Mouse (Mus musculus): ENCODE measurements at regions not wholly inside any gene's neighbourhood (a gene's known extent, or its start where the extent isn't known, plus 50 kb on each side); places are given as distances from the start of the nearest gene placed in this dataset.

DNA sequence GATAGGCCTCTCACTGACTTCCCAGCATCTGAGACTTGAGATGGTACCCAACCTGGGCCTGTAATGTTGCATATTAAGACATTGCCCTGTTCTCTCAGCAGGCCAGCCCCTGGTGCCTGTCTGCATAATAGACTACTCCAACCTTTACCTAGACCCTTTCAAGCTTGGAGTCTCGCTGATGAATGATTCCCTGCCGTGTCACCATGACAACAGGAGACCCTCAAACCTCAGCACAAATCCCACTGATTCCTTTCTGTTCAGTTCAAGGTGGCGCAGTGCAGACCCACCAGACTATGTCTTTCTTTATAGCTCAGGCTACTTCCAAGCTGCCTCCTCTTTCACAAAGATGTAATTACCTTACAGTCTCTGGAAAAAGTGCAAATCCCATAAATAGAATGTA, 172.0 kb downstream of the Dcdc2c start:
- Histone ChIP-seq H3K9ac (no peak overlapping the region), H3K27me3 (replicated peaks) (no peaks in the 10 kb centered on the region), H3K4me1 (peaks cover 13% of the 10 kb centered on the region; the same call in 1 of the 2 replicates), H3K27ac (replicated peaks) (no peak overlapping the region), H3K9me3 (no peaks in the 10 kb centered on the region), H3K4me2 (no peak overlapping the region), H3K4me3 (no peak overlapping the region), H3K36me3 (no peaks in the 10 kb centered on the region)
- no peak for ATAC-seq (ENCODE audit: extremely low read depth, insufficient number of reproducible peaks, low FRiP score, low TSS enrichment)
- 81% methylated on average over 3 of the region's 3 CpGs for WGBS

DNA sequence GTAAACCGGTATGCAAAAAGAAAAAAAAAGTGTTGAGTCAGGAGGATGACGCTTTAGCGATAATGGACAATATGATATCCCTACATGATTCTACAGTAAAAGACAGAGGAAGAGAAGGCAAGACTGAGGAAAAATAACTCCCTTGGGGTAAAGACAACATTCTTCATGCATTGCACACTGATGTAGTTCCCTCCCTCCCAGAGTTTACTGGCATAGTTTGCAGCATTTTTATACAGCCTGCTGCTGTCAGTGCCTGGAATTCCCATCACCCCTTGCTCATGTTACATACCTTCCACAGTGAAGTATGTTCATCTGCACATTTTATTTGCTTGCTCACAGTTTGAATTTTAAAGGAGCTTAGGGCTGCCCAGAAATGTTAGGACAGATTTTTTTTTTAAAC, 174.2 kb downstream of the Dcdc2c start:
- no peak overlapping the region for H3K4me3 ChIP-seq
- H3K27me3 ChIP-seq (replicated peaks) = no peaks in the 10 kb centered on the region
- ATAC-seq (ENCODE audit: extremely low read depth, insufficient number of reproducible peaks, low FRiP score, low TSS enrichment) = no peak
- no peak overlapping the region for H3K4me2 ChIP-seq
- H3K36me3 ChIP-seq = no peaks in the 10 kb centered on the region
- H3K9ac ChIP-seq = no peak overlapping the region
- H3K9me3 ChIP-seq = no peaks in the 10 kb centered on the region
- H3K27ac ChIP-seq (replicated peaks) = no peak overlapping the region
- 77% methylated on average over 3 of the region's 3 CpGs for WGBS
- H3K4me1 ChIP-seq = peaks cover 13% of the 10 kb centered on the region; the same call in 1 of the 2 replicates

DNA sequence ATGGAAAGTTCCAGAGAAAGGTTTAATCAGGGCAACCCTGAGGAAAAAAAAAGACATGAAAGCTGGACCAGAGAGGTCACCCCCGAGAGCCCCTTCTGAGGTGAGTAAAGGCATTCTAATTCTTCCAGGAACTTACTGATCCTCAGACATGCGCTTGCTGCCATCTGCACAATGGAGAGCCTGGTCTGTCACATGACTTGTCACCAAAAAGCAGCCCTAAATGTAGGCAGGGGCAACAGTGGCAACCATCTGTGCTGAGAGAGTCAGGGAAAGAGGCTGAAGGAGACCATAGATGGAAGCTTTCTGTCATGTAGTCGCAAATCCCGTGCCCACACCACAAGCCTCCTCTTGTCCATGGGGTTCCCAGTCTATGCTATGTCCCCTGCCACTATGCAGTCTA, 174.8 kb downstream of the Dcdc2c start:
- no peak for ATAC-seq (ENCODE audit: extremely low read depth, insufficient number of reproducible peaks, low FRiP score, low TSS enrichment)
- H3K4me1 ChIP-seq = peaks cover 13% of the 10 kb centered on the region; the same call in 1 of the 2 replicates
- H3K9me3 ChIP-seq = no peaks in the 10 kb centered on the region
- H3K4me3 ChIP-seq = no peak overlapping the region
- H3K4me2 ChIP-seq = no peak overlapping the region
- H3K36me3 ChIP-seq = no peaks in the 10 kb centered on the region
- H3K27ac ChIP-seq (replicated peaks) = no peak overlapping the region
- 72% methylated on average over 4 of the region's 4 CpGs for WGBS
- H3K9ac ChIP-seq = no peak overlapping the region
- no peaks in the 10 kb centered on the region for H3K27me3 ChIP-seq (replicated peaks)

DNA sequence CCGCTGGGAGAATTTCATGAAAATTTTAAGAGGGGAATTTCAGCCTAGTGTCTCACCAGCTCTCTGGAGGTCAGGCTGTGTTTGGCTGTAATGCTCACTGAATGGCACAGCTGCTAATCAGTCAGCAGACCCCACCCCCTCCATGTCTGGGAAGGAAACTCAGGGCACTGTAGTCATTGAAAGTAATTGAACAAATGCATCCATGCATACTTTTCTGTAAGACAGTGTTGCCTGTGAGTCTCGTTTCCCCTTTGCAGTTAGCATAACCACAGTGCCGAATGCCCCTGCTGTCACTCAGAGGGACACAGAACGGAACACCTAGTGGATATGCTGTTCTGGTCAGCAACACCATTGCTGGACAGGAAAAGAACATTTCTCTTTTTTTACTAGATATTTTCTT, 175.4 kb downstream of the Dcdc2c start:
- H3K9ac ChIP-seq = no peak overlapping the region
- H3K27me3 ChIP-seq (replicated peaks) = no peaks in the 10 kb centered on the region
- H3K36me3 ChIP-seq = no peaks in the 10 kb centered on the region
- no peak overlapping the region for H3K27ac ChIP-seq (replicated peaks)
- H3K9me3 ChIP-seq = no peaks in the 10 kb centered on the region
- no peak for ATAC-seq (ENCODE audit: extremely low read depth, insufficient number of reproducible peaks, low FRiP score, low TSS enrichment)
- H3K4me3 ChIP-seq = no peak overlapping the region
- peaks cover 13% of the 10 kb centered on the region; the same call in 1 of the 2 replicates for H3K4me1 ChIP-seq
- 68% methylated on average over 4 of the region's 4 CpGs for WGBS
- H3K4me2 ChIP-seq = no peak overlapping the region

DNA sequence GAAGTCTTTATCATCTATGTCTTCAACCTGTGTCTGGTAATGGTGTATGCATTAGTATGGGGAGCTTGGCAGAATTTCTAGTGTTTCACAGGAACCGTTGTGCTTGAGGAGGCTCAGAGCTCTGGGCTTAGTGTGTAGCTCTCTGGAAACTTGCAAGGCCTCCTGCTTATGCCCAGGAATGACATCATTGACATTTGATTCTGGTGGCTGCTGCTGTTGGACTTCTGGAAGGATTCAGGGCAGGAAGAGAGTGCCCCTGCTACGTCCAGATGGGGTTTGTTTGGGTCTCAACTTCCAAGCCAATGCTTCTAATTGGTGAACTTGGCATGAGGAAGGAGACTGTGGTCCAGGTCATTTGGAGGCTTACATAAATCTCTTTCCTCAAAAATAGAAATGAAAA, 186.9 kb downstream of the Dcdc2c start:
- Histone ChIP-seq H3K9me3 (no peaks in the 10 kb centered on the region), H3K4me1 (no peaks in the 10 kb centered on the region), H3K4me2 (no peak overlapping the region), H3K36me3 (no peaks in the 10 kb centered on the region), H3K27ac (replicated peaks) (no peak overlapping the region), H3K9ac (no peak overlapping the region), H3K4me3 (no peak overlapping the region), H3K27me3 (replicated peaks) (no peaks in the 10 kb centered on the region)
- ATAC-seq (ENCODE audit: extremely low read depth, insufficient number of reproducible peaks, low FRiP score, low TSS enrichment) = no peak
- WGBS = 75% methylated on average over 2 of the region's 2 CpGs

DNA sequence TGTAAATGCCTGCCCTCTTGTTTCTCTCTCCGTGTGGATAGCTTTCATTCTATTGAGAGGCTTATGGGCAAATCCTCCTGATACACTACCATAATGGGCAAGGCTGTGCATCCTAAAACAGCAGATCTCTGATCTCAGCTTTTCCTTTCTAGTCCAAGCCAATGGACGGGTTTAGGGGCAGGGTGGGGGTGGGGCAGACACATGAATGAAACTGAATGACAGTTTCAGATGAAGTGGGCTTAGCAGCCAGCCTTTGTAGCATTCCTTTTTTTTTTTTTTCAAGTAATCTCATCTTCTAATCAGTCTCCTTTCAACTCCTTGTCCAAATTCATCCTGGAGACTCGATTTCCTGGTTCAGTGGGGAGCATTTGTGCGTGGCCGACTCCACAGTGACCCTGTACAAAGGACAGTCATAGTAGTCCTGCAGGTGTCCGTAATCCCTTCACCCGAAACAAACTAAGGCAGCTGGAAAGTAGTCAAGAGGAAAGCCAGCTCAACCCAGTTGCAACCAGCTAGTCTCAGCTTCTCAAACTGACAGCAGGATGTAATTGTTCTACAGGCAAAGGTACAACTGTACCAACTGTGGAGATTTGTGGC, 193.4 kb downstream of the Dcdc2c start:
- Histone ChIP-seq H3K9ac (no peak overlapping the region), H3K4me1 (peaks cover under 1% of the 10 kb centered on the region; the same call in 1 of the 2 replicates), H3K27me3 (replicated peaks) (no peaks in the 10 kb centered on the region), H3K27ac (replicated peaks) (no peak overlapping the region), H3K36me3 (no peaks in the 10 kb centered on the region), H3K4me3 (no peak overlapping the region), H3K9me3 (no peaks in the 10 kb centered on the region), H3K4me2 (no peak overlapping the region)
- 39% methylated on average over 7 of the region's 7 CpGs for WGBS
- no peak for ATAC-seq (ENCODE audit: extremely low read depth, insufficient number of reproducible peaks, low FRiP score, low TSS enrichment)

DNA sequence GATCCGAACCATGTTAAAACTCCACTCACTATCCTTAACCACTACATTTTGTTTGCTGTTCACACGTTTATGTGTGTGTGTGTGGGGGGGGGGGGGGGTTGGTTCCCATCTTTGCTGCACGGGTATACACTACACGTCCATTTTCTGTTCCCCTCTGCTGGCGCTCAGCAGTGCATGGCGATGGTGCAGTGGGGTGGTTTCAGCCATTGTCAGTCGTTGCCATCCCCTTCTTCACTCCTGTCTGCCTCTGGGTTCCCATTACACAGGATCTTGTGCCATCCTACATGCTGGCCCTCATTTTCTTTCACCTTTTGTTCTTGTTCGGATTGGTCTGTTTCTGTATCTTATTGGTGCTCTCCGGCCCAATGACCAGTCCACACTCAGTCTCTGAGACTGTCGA, 194.4 kb downstream of the Dcdc2c start:
- WGBS = 82% methylated on average over 10 of the region's 10 CpGs
- H3K9me3 ChIP-seq = no peaks in the 10 kb centered on the region
- H3K27ac ChIP-seq (replicated peaks) = no peak overlapping the region
- no peak overlapping the region for H3K4me2 ChIP-seq
- no peak overlapping the region for H3K4me3 ChIP-seq
- no peaks in the 10 kb centered on the region for H3K36me3 ChIP-seq
- ATAC-seq (ENCODE audit: extremely low read depth, insufficient number of reproducible peaks, low FRiP score, low TSS enrichment) = no peak
- H3K27me3 ChIP-seq (replicated peaks) = no peaks in the 10 kb centered on the region
- no peak overlapping the region for H3K9ac ChIP-seq
- peaks cover 11% of the 10 kb centered on the region for H3K4me1 ChIP-seq

DNA sequence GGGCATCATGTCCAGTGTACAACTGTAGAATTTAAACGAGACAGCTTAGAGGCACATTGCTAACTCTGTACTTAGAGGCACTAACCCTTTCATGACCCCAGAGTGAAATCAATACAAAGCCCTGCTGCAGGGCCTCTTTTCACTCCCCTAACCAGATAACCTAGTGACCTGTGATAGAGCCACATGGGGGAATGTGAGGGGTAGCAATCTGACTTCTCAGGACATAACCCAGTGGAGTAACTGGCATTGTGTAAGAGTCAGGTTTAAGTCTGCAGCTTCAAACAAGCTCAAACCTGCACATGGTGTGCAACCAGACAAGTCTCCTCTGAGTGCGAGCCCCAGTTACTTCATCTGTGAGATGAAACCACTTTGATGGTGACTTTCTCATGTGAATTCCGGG, 199.1 kb downstream of the Dcdc2c start:
- Histone ChIP-seq H3K4me3 (no peak overlapping the region), H3K9ac (no peak overlapping the region), H3K27me3 (replicated peaks) (no peaks in the 10 kb centered on the region), H3K27ac (replicated peaks) (no peak overlapping the region), H3K4me2 (no peak overlapping the region), H3K9me3 (no peaks in the 10 kb centered on the region), H3K4me1 (peaks cover 19% of the 10 kb centered on the region), H3K36me3 (no peaks in the 10 kb centered on the region)
- 29% methylated on average over 3 of the region's 3 CpGs for WGBS
- ATAC-seq (ENCODE audit: extremely low read depth, insufficient number of reproducible peaks, low FRiP score, low TSS enrichment) = no peak

DNA sequence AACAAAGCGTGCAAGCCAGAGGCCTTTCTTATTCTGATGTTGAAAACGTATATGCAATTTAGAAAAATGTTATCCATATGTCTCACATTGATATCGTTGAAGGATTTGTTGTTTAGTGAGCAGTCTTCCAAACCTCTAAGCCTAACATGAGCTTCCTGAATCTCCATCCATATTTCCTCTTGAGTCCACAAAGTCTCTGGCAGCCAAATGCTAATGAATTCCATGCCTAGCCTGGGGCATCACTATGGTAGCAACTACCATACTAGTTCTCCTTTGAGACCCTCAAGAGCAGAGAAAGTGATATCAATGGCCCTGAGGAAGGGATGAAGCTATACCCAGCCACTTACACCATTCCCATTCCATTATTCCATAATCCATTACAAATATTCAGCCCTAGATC, 199.6 kb downstream of the Dcdc2c start:
- Histone ChIP-seq H3K36me3 (no peaks in the 10 kb centered on the region), H3K4me1 (peaks cover 19% of the 10 kb centered on the region), H3K27ac (replicated peaks) (no peak overlapping the region), H3K9ac (no peak overlapping the region), H3K27me3 (replicated peaks) (no peaks in the 10 kb centered on the region), H3K9me3 (no peaks in the 10 kb centered on the region), H3K4me2 (no peak overlapping the region), H3K4me3 (no peak overlapping the region)
- ATAC-seq (ENCODE audit: extremely low read depth, insufficient number of reproducible peaks, low FRiP score, low TSS enrichment) = no peak
- 82% methylated on average over 3 of the region's 3 CpGs for WGBS

DNA sequence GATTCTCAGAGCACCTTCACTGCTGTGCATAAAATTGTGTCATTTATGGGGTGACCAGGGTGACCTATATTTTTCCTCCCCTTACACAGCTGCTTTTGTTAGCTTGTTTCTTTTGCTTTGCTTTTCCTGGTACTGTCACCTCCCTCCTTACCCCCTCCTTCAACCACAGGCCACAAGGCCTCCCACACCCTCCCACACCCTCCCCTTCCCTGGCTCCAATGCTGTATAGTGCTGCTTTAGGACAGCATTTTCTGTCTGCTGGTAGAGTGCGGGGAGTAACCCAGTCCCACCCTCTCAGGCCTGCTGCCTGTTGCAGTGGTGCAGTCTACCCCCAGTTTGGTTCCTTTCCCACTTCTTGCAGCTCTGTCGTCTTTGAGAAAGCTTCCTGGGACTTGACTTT, 209.5 kb downstream of the Dcdc2c start:
- Histone ChIP-seq H3K4me1 (0 out of 2 replicates have a peak, but pooled peaks cover 7% of the 10 kb centered on the region), H3K36me3 (no peaks in the 10 kb centered on the region), H3K9me3 (no peaks in the 10 kb centered on the region), H3K4me3 (no peak overlapping the region), H3K27me3 (replicated peaks) (no peaks in the 10 kb centered on the region), H3K9ac (no peak overlapping the region), H3K27ac (replicated peaks) (no peak overlapping the region), H3K4me2 (no peak overlapping the region)
- 67% methylated on average over 2 of the region's 2 CpGs for WGBS
- no peak for ATAC-seq (ENCODE audit: extremely low read depth, insufficient number of reproducible peaks, low FRiP score, low TSS enrichment)

DNA sequence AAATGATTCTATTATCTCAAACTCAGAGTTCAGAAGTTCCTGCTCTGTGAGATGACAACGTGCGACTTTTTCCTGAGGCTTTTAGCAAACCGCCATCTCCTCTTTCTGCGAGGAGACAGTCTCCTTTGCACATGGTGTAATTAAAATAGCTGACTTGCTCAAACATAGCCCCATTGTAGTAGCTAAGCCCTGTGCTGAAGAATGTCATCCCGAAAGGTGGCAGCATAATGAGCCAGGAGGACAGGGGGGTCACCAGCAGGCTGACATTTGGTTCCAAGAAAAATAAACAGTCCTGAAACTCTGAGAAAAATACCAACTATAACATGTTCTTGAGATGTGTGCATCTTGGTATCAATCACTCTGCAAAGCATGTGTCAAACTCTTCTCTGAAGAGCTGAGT, 219.6 kb downstream of the Dcdc2c start:
- no peak overlapping the region for H3K4me2 ChIP-seq
- no peak overlapping the region for H3K27ac ChIP-seq (replicated peaks)
- WGBS = 36% methylated on average over 5 of the region's 5 CpGs
- no peak overlapping the region for H3K4me3 ChIP-seq
- H3K9ac ChIP-seq = no peak overlapping the region
- ATAC-seq (ENCODE audit: extremely low read depth, insufficient number of reproducible peaks, low FRiP score, low TSS enrichment) = no peak
- no peaks in the 10 kb centered on the region for H3K27me3 ChIP-seq (replicated peaks)
- H3K4me1 ChIP-seq = no peaks in the 10 kb centered on the region
- H3K36me3 ChIP-seq = no peaks in the 10 kb centered on the region
- H3K9me3 ChIP-seq = no peaks in the 10 kb centered on the region; the same call in 1 of the 2 replicates

DNA sequence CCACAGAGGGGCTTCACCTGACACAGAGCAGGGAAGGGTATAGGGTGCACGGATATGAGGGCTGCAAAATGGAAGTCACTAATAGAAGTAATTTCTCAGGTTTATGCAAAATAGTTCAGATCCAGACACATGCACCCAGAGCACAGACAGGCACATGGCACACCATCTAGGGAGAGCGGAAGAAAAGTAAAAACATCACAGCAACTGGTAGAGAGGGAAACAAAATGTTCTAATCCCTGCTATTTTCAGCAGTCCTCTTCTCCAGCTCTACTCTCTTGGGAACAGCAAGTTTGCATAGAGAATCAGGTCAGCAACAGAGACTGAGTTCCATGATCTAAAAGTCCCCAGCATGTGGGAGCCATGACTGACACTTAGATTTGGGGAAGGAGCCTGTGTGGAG, 220.4 kb downstream of the Dcdc2c start:
- no peaks in the 10 kb centered on the region for H3K36me3 ChIP-seq
- no peak overlapping the region for H3K9ac ChIP-seq
- H3K27me3 ChIP-seq (replicated peaks) = no peaks in the 10 kb centered on the region
- no peak overlapping the region for H3K27ac ChIP-seq (replicated peaks)
- H3K4me1 ChIP-seq = no peaks in the 10 kb centered on the region
- H3K4me3 ChIP-seq = no peak overlapping the region
- no peak for ATAC-seq (ENCODE audit: extremely low read depth, insufficient number of reproducible peaks, low FRiP score, low TSS enrichment)
- H3K4me2 ChIP-seq = no peak overlapping the region
- 81% methylated on average over 2 of the region's 2 CpGs for WGBS
- no peaks in the 10 kb centered on the region; the same call in 1 of the 2 replicates for H3K9me3 ChIP-seq

Measured in heart, embryonic 13.5 days (tissue).